Mouse (Mus musculus): Measurements from ENCODE around the gene Kcng4.

Gene Kcng4

GRCm38 (mm10) chr8:119639798-119640197 is 4.3 kb upstream of the Kcng4 start:
- DNase-seq = no peak

GRCm38 (mm10) chr8:119638261-119638660 is 2.8 kb upstream of the Kcng4 start:
- DNase-seq = no peak

GRCm38 (mm10) chr8:119637381-119637780 is 1.9 kb upstream of the Kcng4 start:
- DNase-seq = no peak

DNA sequence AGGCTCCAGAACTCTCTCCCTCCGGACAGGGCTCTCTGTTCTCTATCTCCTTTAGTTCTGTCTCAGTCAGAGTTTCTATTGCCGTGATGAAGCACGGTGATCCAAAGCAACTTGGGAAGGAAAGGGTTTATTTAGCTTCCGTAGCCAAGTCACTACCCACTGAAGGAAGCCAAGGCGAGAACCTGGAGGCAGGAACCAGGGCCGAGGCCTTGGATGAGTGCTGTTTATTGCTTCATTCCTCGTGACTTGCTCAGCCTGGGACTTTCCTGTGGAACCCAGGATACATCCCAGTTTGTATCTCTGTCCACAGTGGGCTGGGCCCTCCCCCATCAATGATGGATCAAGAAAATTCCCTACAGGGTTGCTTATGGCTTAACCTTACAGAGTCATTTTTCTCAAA is 1.3 kb upstream of the Kcng4 start:
- no peak for DNase-seq

- DNase-seq = no peak
Measured at GRCm38 (mm10) chr8:119635958-119636357, 478 bp upstream of the Kcng4 start.

- DNase-seq = peak; percentile 27
Measured at GRCm38 (mm10) chr8:119634616-119635336, 704 bp downstream of the Kcng4 start.

DNA sequence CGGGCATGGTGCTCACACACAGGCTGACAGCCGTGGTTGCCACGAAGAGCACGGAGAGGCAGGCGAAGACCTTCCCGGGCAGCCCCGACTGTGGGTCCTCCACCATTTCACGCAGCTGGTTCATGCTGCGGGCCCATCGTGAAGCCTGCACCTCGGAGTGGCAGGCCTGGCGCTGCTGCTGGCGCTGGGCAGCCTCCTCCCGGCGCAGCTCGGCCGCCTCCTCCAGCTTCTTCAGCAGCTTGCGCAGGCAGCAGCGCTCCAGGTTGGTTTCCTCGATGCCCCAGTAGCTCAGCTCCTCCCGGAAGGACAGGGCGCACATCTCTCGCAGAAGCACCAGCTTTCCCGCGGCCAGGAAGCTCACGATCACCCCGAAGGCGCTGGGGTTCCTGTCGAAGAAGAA is 2.6 kb downstream of the Kcng4 start:
- no peak for DNase-seq

- DNase-seq = no peak
Measured at GRCm38 (mm10) chr8:119632246-119632645, 3.2 kb downstream of the Kcng4 start.

DNA sequence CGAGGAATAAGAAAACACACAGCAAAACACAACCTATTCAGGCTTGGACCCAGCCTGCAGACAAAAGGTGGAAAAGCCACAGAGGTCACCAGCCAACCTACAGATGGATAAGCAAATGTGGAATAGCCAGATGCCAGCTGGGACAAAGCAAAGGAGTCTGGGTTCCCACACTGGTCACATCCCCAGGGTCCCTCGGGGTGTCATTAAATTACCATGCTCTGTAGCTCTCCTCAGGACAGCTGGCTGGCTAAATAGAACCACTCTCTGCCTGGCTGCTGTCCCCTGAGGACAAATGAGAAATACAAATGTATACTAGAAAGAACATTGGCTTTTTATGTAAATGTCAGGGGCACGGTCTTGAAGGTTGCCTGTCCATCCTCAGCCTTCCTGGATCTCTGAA is 4.6 kb downstream of the Kcng4 start:
- DNase-seq = no peak

- DNase-seq = no peak
Measured at GRCm38 (mm10) chr8:119627613-119628359, 7.7 kb downstream of the Kcng4 start.

GRCm38 (mm10) chr8:119627199-119627598 is 8.3 kb downstream of the Kcng4 start:
- no peak for DNase-seq

GRCm38 (mm10) chr8:119625788-119626187 is 9.7 kb downstream of the Kcng4 start:
- no peak for DNase-seq

- DNase-seq = no peak
Measured at GRCm38 (mm10) chr8:119624916-119625315, 10.6 kb downstream of the Kcng4 start.

GRCm38 (mm10) chr8:119623744-119624143 is 11.7 kb downstream of the Kcng4 start:
- no peak for DNase-seq

DNA sequence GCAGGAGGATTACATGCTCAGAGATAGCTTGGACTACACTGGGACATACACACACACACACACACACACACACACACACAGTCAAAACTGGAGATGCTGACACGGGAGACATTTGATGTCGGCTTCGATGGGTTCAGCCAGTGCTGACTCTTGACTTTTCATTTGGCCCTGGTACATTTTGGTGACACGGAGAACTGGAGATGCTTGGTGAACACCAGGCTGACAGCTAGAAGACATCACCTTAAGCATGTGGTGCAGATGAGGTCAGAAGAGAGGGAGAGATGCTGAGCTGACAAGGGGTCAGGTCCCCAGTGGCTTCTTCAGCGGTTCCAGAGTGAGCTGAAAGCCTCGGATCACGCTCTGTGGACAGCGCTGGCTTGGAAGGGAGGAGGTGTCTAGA is 12.4 kb downstream of the Kcng4 start:
- no peak for DNase-seq

GRCm38 (mm10) chr8:119622555-119622954 is 12.9 kb downstream of the Kcng4 start:
- DNase-seq = no peak

- no peak for DNase-seq
Measured at GRCm38 (mm10) chr8:119620848-119621465, 14.5 kb downstream of the Kcng4 start.

DNA sequence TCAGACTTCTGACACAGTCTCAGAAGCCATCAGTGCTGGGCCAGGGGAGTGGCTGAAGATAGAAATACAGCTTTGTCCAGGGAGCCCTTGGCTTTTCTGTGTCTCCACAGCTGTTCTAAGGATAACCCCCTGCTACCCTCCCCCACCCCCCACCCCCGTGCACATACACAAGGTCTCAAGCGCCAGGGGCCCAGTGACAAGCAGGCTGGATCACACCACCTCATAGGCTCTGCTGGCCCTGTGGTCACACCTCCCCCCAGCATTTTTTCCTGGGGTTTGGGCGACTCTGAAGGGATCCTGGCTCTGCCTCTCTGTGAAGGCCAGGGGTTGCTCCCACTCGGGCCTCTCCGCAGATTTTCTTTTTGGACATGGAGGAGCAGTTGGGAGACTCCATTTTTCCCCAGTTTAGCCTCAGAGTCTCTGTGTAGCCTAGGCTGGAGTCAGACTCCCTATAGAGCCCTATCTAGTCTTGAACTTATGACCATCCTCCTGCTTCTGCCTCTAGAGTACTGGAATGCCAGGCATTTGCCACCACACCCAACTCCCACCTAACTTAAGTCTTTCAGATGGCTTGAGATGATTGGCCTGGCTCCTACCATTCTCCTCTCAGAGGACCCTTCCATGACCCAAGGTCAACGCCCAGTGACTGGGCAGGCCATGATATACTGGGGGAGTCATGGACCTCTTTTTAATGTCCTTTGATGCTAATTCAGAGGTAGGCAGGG is 15.2 kb downstream of the Kcng4 start:
- no peak for DNase-seq

GRCm38 (mm10) chr8:119618887-119619286 is 16.6 kb downstream of the Kcng4 start:
- DNase-seq = no peak

- no peak for DNase-seq
Measured at GRCm38 (mm10) chr8:119617586-119617985, 17.9 kb downstream of the Kcng4 start.

DNA sequence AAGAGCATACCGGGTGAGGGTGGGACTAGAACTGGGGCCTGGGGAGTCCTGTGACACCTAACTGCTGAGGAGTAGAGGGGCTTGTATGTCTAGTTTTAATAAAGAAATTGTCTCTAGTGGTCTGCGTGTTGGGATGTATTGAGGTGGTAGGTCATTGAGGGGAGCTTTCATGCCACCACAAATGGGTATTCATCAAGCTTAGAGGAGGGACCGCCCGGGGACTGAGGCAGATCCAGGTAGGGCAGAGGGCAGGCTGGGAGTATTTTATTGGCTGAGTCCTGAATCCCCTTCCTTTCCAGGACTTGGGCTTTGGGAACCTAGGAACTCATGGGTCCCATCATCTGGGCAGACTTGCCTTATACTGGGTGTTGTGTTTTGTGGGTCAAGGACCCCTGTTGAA is 18.7 kb downstream of the Kcng4 start:
- DNase-seq = no peak

- no peak for DNase-seq
Measured at GRCm38 (mm10) chr8:119616358-119616757, 19.1 kb downstream of the Kcng4 start.

DNA sequence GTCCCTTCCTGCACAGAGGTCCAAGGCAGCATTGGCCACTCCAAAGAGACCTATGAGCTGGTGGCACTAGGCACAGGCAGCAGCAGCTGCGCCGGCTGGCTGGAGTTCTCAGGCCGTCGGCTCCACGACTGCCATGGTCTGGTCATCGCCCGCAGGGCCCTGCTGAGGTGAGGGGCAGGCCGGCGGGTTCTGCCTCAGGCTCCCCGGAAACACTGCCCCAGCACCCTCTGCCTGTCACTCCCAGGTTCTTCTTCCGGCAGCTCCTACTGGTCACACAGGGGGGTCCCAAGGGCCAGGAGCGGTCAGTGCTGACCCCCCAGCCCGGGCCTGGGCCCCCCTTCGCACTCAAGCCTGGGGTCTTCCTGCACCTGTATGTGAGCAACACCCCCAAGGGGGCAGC is 20.4 kb downstream of the Kcng4 start:
- DNase-seq = no peak
